Mouse (Mus musculus) stomach, adult 2 months (tissue): ENCODE measurements around the gene Slc31a2. TPM values are rescaled to one million over a fixed set of nuclear protein-coding genes. Genes with fewer than 3 reads are reported as not detected.

Experiments
- polyA plus RNA-seq: library from polyadenylated mRNA; depleted of rRNA; stranded (reverse); fragments of >200 nt; gene quantifications from 2 replicates; pipeline ENCODE4 v1.2.3, GENCODE M21; 2012; rRNA removed

The Slc31a2 gene
- 18.9 and 22.0 TPM in 2 replicates for polyA plus RNA-seq

DNA sequence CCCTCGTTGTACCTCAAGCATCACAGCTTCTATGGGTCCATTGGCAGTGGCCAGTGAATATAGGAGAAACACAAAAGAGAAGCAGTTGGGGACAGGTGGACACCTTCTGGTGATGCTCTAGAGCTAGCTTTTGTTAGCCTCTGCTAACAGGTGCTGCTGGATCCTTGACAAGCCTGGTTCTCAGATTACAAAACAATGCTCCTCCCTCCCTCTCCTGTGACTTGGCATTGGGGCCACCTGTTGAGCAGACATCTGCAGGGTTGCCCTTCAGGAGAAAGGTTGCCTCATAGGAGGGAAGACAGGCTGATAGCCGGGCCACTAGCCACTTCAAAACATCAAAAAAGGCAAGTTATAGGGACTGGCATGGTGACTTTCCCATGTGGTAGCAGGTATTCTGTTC, at the start of gene Slc31a2:
TSS of gene Slc31a2 (plus strand) at position 287 of the 400 bp plus-strand sequence.

GRCm38 (mm10) chr4:62230769-62231168, 31.6 kb upstream of the Slc31a2 start, which contains the start of gene Zfp37:
Gene Zfp37 (minus strand): TSS chr4:62231047.

Other genes starting within 250 kb of the Slc31a2 start
- not detected in 2 replicates for gene Mup20, start 208.4 kb upstream of the Slc31a2 start, polyA plus RNA-seq
- 0.21 TPM in 1 of 2 replicates, not detected in the other for gene Mup3, start 175.2 kb upstream of the Slc31a2 start, polyA plus RNA-seq
- not detected in 2 replicates for gene Mup21, start 111.7 kb upstream of the Slc31a2 start, polyA plus RNA-seq
- gene Zfp37, start 31.5 kb upstream of the Slc31a2 start, polyA plus RNA-seq = 0.09 TPM in 1 of 2 replicates, not detected in the other
- 11.2 and 11.3 TPM in 2 replicates for gene Fkbp15, start 98.0 kb downstream of the Slc31a2 start, polyA plus RNA-seq
- 6.1 and 6.3 TPM in 2 replicates for gene Slc31a1, start 98.2 kb downstream of the Slc31a2 start, polyA plus RNA-seq
- gene Cdc26, start 146.1 kb downstream of the Slc31a2 start, polyA plus RNA-seq = 5.6 and 6.1 TPM in 2 replicates
- gene Prpf4, start 146.2 kb downstream of the Slc31a2 start, polyA plus RNA-seq = 1.5 and 2.5 TPM in 2 replicates
- gene Rnf183, start 172.7 kb downstream of the Slc31a2 start, polyA plus RNA-seq = 0.61 and 1.2 TPM in 2 replicates
- gene Wdr31, start 208.3 kb downstream of the Slc31a2 start, polyA plus RNA-seq = 0.56 and 0.94 TPM in 2 replicates
- gene Bspry, start 217.5 kb downstream of the Slc31a2 start, polyA plus RNA-seq = 34.3 and 51.2 TPM in 2 replicates
- gene Hdhd3, start 240.9 kb downstream of the Slc31a2 start, polyA plus RNA-seq = 7.8 and 12.7 TPM in 2 replicates